Mouse (Mus musculus): ENCODE data around the gene Psma1. TPM values are rescaled to one million over a fixed set of nuclear protein-coding genes. Genes with fewer than 3 reads are reported as not detected.

Psma1 gene
- total RNA-seq, 2 experiments from 2014 or later = 142 to 143 TPM

DNA sequence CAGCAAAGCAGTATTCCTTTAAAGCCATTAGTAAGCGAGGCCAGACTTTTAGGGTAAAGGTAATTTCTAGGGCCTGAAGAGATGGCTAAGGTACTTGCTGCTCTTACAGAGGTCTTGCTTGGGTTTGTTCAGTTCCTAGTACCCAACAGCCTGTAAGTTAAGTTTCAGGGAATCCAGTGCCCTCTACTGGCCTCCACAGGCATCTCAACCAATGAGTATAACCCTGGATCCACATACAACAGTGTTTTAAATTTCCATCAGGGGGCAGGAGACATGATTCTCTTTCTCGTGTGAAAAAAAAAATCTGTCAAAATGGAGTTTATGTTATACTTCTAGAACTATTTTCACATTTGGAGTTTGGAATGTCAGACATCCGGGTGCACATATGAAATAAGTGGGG, 5.8 kb upstream of the Psma1 start:
- peak in 1 of 2 experiments; percentile 40 for DNase-seq (ENCODE audit: low spot score in 2 of 2)

DNA sequence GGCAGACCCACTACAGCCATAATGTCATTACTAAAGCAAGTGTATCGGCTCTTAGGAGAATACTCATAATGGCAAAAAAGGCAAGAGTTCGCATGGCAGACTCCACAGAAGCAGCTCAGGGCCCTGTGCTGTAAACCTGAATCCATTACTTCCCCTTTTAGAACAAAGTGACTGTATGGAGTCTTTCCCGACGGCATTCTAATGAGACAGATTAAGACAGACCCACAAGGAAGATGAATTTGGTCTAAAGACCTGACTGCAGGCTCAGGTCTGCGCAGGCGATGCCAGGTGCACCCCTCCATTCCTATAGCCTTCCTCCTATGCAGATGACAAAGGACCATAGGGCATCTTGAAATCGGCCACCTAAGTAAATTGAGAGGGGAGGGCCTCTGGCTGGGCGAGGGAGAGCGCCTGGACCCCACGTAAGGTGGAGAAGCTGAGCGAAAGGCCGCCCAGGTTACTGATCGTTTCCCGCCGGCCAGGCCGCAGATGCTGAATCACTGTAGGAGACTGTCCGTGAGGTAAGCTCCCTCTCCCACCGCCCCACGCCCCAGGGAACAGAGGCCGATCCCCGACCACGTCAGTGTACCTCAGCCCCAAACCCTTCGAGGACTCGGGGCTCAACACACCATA, 430 bp downstream of the Psma1 start:
- DNase-seq (ENCODE audit: low spot score in 2 of 2) = no peak

DNA sequence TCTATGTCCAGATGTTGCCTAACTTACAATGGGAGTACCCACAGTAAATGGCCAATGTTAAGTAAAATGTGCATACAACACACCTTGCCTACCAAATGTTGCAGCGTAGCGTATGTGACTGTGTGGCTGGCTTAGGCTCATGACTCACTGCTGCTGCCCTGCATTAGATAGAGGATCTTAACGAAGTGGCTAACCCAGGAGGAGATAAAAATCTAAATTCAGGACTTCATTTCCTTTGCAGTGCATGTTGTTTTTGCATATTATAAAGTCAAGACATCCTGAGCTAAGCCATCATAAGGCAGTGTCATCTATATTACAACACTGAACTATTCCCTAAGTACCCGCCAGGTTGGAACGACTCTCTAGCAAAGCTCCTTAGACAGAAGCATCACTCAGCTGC, 7.5 kb downstream of the Psma1 start:
- no peak for DNase-seq (ENCODE audit: low spot score in 2 of 2)

DNA sequence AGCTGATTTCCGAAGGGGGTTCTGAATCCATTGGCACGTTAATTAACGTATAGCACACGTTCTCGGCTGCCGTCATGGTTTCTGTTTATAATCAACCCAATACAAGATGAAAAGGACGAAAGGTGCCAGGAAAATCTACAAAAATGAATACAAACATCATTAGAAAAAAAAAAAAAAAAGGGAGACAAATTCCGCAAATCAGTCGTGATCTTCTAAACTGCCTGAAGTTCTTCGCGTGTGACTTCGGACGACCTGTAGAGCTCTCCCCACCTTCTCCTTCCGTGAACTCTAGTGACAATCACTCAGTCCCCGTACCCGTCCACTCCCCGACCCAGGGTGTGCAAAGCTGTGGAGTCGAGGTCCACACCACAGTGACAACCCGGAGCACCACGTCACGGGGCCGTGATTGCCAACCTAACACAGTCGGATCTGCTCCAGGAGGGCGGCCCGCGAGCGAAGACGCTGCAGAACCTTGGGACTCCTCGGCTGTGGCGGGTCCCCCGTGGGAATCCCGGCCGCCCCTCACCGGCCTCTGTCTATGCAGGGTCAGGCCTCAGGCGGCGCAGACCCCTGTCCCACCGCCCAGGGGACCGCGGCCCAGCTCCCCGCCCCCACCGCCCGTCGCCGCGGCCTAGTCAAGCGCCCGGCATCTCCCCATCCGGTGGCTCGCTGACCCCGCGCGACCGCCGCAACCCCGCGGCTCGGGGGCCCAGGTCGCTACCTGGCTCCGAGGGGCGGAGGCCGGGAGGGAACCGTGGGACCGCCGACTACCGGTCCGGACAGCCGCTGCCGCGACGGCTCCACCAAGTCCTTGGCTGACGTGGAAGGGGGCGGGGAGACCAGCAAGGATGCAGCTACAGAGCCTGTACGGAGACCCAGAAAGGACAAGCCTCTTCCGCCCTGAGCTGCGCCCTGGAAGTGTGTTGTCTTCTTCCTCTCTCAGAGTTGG, 21.8 kb downstream of the Psma1 start, which contains the start of gene Copb1:
TSS of gene Copb1 (minus strand) at position 827 of the 949 bp plus-strand sequence.
- DNase-seq (ENCODE audit: low spot score in 2 of 2) = peak; percentile 89 to 90

DNA sequence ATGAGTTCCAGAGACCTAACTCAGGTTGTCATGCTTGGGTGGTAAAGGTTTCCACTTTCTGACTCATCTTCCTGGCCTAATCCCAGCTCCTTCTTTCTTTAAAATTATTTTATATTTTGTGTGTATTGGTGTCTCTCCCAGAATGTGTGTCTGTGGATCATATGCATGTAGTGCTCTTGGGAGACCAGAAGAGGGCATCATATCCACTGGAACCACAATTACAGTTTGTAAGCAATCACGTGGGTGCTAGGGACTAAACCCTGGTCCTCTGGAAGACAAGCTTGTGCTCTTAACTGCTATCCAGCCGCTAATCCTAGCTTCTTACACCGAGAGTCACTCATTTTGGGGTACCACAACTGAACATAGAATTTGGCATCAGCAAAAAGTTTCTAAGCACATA, 24.2 kb downstream of the Psma1 start:
- DNase-seq (ENCODE audit: low spot score in 2 of 2) = no peak

DNA sequence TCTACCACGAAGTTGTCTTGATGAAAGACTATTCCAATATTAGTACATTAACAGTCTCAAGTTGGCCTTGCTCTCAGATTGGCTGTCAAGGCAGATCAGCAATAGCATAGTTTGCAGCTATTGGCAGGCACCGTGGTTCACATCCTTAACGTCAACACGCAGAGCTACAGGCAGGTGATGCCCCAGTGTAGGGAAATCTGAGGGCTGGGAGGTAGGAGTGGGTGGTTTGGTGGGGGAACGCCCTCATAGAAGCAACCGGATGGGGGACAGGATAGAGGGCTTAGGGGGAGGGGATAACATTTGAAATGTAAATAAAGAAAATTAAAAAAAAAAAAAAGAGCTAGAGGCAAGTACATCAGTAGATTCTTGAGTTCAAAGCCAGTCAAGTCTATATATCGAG, 41.9 kb downstream of the Psma1 start:
- DNase-seq (ENCODE audit: low spot score in 2 of 2) = no peak

DNA sequence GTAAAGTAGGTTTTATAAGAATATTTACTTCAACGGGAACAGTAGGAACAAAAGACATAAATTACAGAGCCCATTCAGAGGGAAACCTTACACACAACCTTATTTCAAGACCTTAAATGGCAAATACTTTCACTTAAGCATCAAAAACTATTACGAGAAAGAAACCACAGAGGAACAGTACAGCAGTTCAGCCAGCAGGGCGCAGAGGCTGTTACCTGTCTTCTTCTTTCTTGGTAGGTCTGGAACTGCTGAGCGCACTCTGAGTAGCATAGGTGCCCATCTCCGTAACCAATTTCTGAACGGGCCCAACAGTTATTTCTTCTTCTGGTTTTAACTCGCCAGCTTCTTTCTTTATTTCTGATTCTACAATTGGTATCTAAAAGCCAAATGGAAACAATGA, 42.9 kb downstream of the Psma1 start:
- DNase-seq (ENCODE audit: low spot score in 2 of 2) = no peak

DNA sequence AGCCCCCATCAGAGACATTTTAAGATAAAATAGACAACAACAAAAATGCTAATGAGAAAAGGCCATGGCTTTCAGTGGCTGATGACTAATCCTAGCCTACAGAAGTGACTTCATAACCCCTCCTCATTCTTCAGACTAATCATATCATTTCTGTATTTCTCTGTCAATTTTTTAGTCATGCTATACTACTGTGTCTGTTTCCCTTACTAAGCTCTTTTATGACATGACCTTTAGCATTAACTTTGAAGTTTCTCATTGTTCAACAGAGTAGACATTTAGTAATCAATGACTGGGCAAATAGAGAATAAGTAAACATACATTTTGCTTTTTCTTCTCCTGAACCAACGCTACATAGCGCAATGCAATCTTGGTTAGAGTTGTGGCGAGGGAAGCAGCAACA, 44.1 kb downstream of the Psma1 start:
- no peak for DNase-seq (ENCODE audit: low spot score in 2 of 2)

DNA sequence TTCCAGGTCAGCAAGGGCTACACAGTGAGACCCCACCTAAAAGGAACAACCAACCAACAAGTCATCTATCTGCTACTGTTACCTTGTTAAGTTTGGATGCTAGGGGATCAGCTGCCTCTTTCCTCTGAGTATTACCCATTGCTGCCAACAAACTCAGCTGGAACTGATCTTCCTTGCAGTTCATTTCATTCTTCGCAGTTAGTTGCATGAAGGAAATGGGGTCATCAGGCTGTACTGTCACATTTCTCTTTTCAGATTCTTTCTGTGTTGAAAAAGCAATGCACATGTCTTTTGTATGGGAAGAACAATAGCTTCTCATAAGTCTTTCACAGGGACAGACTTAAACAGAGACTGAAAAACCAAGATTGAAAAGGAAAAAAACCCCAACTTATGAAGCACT, 49.4 kb downstream of the Psma1 start:
- no peak for DNase-seq (ENCODE audit: low spot score in 2 of 2)

DNA sequence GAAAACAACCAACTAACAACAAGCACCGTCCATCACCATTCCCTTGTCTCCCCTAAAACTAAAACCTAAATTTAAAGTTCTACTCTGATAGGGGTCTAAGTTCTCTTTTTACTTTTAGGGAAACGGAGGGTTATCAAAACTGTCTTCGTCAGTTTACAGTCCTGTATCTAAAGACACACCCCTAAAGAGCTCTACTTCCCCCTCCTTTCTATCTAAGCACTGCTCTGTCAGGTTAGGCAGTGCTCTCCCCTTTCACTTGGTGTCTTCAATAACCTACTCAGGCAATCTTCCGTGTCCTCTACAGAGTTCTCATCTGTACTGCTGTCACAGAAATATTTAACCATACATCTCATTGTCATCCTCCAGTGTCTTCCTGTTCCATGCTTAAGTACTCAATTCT, 55.5 kb downstream of the Psma1 start:
- no peak for DNase-seq (ENCODE audit: low spot score in 2 of 2)

DNA sequence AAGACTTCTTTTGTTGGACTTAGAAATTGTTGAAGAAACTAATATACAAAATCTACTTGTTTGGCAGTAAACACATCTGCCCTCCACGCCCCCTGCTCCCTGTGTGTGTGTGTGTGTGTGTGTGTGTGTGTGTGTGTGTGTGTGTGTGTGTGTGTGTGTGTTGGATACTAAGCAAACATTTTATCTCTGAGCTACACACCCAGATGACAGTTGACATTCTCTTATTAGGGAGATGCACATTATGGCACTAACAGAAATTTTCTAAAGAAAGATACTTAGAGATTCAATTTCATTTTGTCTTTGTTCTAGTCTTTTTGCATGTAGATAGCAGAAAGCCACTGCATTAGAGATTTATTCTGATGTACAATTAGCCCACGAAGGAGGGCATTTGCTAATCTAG, 59.0 kb downstream of the Psma1 start:
- DNase-seq (ENCODE audit: low spot score in 2 of 2) = no peak

Other genes starting within 250 kb of the Psma1 start
- 10 to 100 TPM; 65.5 to 70.8 TPM for gene Rras2, start 158.3 kb downstream of the Psma1 start, total RNA-seq (2021)
- gene Copb1, start 21.4 kb downstream of the Psma1 start, total RNA-seq (2021) = 10 to 100 TPM; 69.2 to 70.5 TPM
- gene Pde3b, start 139.2 kb upstream of the Psma1 start, total RNA-seq (2021) = 10 to 100 TPM; 10.5 to 13.0 TPM